Mouse (Mus musculus) lung, postnatal 10 days (tissue): Measurements from ENCODE around the gene Plxnb1.

ENCODE experiments used
- DNase-seq: peaks from one replicate; pipeline ENCODE4 v3.0.0; 2021

The Plxnb1 gene

GRCm38 (mm10) chr9:109103250-109103649 lies 8.1 kb downstream of the Plxnb1 start:
- peak; percentile 39 for DNase-seq

DNA sequence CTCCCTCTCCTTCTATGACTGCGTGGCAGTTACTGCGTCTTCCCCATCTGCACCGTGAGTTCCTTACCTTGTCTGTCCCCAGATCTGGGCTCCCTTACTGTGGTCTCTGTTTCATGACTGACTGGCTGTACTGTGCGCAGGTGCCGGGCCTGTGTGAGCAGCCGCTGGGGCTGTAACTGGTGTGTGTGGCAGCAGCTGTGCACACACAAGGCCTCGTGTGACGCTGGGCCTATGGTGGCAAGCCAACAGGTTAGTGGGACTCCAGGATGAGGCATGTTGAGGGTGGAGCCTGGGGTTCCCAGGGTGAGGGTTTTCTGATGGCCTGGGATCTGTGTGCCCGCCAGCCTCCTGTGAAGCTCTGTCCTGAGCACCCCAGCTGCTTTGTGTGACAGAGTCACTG lies 8.9 kb downstream of the Plxnb1 start:
- no peak for DNase-seq

GRCm38 (mm10) chr9:109105011-109105410 lies 9.8 kb downstream of the Plxnb1 start:
- peak; percentile 46 for DNase-seq

DNA sequence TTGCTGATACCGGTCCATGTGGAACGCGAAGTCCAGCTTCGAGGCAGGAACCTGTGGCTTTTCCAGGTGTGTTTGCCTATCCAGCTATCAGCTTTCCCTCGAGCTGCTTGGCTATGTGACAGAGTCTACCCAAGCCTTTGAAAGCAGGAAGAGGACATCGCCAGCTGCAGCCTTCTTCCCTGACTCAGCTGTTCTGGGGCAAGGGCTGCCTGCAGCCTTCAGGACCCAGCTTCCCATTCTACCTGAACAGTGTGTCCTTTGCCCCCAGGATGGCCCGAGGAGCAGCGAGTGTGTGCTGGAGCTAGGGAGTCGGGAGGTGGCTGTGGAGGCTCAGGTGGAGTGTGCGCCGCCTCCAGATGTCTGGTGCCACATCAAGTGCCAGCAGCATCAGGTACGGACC lies 10.5 kb downstream of the Plxnb1 start:
- DNase-seq: no peak

DNA sequence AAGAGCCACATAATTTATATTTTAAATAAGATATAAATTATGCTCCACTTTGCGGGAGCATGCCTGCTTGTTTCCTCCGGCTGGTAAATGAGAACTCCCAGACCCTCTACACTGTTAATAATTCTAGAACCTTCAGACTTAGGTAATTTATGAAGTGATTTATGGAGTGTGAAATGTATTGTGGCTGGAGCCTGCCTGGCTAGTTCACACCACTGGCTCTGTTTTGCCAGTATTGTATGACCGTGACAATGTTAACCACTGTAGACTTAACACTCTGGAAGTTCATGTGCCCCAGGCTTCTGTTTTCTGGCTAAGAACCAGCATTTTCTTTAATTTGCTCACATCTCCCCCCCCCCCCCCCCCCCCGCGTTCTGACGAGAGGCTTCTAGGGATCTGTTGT lies 12.2 kb downstream of the Plxnb1 start:
- no peak for DNase-seq

DNA sequence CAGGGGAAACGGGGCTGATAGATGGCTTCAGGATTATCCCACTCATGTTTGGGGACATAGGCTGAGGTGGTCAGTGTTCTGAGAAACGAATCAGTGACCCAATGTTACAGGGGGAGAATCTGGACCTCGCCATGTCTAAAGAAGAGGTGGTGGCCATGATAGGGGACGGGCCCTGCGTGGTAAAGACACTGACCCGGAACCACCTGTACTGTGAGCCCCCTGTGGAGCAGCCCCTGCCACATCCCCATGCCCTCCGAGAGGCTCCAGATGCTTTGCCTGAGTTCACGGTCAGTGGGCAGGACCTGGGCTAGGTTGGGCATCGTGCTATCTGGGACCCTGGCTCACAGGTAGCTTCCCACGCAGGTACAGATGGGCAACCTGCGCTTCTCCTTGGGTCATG lies 15.1 kb downstream of the Plxnb1 start:
- DNase-seq: no peak

GRCm38 (mm10) chr9:109111101-109111500 lies 15.9 kb downstream of the Plxnb1 start:
- no peak for DNase-seq

DNA sequence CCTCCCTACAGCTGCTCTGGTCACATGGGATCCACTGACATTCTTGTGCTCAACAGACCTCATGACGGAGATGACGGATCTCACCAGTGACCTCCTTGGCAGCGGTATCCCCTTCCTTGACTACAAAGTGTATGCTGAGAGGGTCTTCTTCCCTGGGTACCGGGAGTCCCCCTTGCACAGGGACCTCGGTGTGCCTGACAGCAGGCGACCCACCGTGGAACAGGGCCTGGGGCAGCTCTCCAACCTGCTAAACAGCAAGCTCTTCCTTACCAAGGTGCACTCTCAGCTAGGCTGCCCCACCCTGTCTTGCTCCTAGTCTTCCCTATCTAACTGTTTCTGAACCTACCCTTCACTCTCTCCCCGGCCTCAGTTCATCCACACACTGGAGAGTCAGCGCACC lies 16.4 kb downstream of the Plxnb1 start:
- DNase-seq: no peak

- no peak for DNase-seq
Observed at GRCm38 (mm10) chr9:109113331-109113730, 18.1 kb downstream of the Plxnb1 start.

- DNase-seq: no peak
Observed at GRCm38 (mm10) chr9:109114276-109114675, 19.1 kb downstream of the Plxnb1 start.

GRCm38 (mm10) chr9:109114871-109115270 lies 19.7 kb downstream of the Plxnb1 start:
- no peak for DNase-seq

- DNase-seq: no peak
Observed at GRCm38 (mm10) chr9:109116205-109116604, 21.0 kb downstream of the Plxnb1 start.

DNA sequence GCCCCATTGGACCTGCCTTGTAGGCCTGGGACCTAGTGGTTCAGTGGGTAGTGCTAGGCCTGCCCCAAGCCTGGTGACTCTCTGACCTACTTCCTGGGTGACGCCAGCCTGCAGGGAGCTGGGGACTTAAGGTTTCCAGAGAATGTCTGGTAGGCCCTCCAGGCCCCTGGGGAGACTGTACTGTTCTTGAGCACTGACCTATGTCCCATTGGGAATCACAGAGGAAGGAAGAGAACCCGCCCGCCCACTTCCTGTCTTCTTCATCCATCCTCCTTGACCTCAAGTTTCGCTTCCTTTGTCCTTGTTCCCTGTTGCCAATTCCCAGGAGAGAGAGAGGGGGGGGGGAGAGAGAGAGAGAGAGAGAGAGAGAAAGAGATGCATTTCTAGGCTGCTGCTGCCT lies 22.9 kb downstream of the Plxnb1 start:
- DNase-seq: peak; percentile 72

DNA sequence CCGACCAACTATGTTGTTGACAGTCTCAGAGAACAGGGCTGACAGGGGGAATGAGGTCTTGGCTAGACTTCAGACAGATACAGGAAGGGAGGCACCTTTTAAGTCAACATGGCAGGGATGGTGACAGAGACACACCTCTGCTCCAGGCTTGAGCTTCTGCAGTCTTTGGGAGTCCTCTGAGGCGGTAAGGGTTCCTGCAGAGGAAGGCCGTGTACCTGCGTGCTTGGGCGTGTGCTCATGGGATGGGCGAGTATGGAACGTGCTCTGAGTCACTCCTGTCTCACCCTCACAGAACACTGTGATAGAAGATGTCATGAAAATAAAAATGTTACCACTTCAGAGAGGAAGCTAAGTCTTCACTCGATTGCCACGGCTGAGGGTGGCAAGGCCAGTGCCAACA lies 24.4 kb downstream of the Plxnb1 start:
- DNase-seq: no peak

DNA sequence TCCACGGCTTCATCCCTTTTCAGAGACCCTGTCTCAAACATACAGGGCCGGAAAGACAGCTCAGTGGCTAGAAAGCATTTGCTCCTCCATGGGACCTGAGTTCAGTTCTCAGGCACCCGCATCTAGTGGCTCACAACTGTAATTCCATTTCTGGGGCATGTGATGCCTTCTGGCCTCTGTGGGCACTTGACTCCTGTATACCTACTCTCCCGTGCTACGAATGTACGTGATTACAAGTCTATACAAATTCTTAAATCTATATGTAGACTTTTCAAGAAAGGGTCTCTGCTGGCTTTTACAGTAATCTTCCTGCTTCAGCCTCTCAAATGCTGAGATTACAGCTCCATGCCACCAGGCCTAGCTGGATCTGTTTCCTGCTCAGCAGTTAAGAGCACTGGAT lies 25.8 kb downstream of the Plxnb1 start:
- DNase-seq: no peak

- DNase-seq: peak; percentile 58
Observed at GRCm38 (mm10) chr9:109122553-109123085, 27.4 kb downstream of the Plxnb1 start.

DNA sequence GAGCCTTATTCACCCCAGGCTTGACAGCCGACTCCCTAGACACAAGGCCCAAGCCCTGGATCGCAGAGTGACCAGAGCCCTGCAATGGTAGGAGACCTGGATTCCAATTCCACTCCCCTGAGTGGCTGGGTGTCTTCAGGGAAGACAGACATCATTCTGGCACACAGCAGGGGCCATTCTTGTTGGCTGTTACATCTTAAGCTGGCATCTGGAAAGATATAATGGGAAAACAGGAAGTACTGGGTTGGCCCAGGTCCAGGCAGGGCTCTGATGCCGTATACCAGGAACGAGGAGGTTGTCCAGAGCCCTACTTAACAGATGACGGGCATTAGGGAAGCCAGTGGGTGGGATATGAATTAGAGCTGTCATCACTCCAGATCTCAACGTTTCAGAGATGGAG lies 28.1 kb downstream of the Plxnb1 start:
- peak; percentile 44 for DNase-seq

GRCm38 (mm10) chr9:109124164-109124563 lies 29.0 kb downstream of the Plxnb1 start:
- DNase-seq: no peak

DNA sequence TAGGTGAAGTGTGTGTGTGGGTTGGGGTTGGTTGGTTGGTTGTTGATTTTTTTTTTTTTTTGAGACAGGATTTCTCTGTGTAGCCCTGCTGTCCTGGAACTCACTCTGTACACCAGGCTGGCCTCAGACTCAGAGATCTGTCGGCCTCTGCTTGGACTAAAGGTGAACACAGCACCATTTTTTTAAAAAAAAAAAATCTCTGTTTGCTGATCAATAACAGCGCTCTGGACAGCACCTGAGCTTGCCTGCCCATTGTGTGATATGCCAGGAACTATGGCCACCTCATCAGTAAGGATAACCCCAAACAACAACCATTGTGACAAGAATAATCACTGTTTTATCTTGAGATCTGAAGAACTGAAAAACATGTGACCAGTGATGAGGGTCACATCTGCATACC lies 29.9 kb downstream of the Plxnb1 start:
- DNase-seq: no peak

- DNase-seq: no peak
Observed at GRCm38 (mm10) chr9:109125481-109125880, 30.3 kb downstream of the Plxnb1 start.

DNA sequence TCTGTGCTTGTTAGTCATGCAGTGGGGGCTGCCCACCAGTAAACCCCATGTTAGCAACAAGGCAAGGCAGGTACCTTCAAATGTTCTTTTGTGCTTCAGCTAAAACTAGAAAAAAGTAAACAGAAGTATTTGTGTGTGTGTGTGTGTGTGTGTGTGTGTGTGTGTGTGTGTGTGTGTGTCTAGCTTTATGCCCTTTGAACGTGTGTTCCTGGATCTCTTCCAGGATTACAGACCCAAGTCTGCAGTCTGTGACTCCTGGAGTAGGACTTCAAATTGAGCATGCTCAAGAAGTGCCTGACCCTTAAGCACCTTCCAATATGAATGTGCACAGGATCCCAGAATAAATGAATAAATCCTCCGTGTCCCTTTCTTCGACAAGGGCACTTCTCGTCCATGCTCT lies 31.9 kb downstream of the Plxnb1 start:
- DNase-seq: no peak

DNA sequence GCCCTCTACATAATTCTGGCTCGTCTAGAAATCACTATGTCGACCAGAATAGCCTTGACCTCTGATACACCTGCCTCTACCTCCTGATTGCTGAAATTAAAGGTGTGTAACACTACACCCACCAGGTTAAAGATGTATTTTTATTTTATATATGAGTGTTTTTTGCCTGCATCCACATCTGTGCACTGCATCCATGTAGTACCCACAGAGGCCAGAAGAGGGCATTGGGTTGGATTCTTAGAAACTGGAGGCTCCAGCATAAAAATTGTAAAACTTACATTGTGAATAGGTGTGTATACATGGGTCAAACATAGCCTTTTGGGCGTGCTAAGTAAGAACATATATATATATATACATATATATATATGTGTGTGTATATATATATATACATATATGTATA lies 33.0 kb downstream of the Plxnb1 start:
- DNase-seq: peak; percentile 65

DNA sequence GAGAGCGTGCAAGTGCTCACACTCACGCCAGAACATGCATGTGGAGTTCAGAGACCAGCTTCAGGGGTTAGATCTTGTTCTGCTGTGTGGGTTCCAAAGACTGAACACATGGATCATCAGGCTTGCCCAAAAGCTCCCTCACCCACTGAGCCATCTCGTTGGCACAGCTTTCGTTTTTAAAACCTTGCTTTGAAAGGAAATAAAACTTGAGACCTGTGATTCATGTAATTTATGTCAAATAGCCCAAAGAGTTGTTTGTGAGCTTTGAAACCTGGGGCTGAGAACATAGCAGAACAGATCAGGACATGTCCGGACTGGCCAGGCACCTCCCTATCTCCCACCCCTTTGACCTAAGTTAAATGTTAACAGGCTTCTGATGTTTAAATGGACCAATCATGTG lies 34.9 kb downstream of the Plxnb1 start:
- no peak for DNase-seq

GRCm38 (mm10) chr9:109140414-109140813 lies 45.2 kb downstream of the Plxnb1 start:
- peak; percentile 15 for DNase-seq

GRCm38 (mm10) chr9:109161941-109162340 lies 66.8 kb downstream of the Plxnb1 start, which contains the start of gene Fbxw21:
Gene Fbxw21 (minus strand): TSS chr9:109162041.
- no peak for DNase-seq

DNA sequence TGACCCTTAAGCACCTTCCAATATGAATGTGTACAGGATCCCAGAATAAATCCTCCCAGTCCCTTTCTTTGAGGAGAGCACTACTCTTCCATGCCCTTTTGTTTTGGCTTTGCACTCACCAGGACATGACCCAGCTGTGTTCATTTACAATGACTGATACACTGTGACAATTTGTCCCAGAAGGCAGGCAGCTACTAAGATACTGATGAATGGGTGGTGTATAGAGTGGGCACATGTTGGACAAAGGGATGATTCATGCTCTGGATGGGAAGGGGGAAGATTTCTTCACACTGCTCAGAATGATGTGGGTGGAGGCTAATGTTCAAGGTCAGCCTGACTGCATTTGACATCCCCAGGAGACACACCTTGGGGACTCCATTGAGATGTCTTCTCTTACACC lies 72.1 kb downstream of the Plxnb1 start:
- DNase-seq: no peak
